Mouse (Mus musculus) gastrocnemius, adult 8-10 months (tissue): ENCODE measurements around the gene Dnmt3b. TPM values are rescaled to one million over a fixed set of nuclear protein-coding genes. Genes with fewer than 3 reads are reported as not detected.

Experiments
- DNase-seq, 2 experiments: peaks; one replicate each; pipeline ENCODE4 v3.0.0; 2022; ENCODE audit warnings: low spot score in 2 of 2
- total RNA-seq, 4 experiments: library from RNA; stranded (reverse); gene quantifications; 2 replicates each; pipeline ENCODE4 v1.2.4; 2022

Dnmt3b gene
- total RNA-seq = under 1 TPM; 0.29 to 0.90 (median 0.49) TPM

GRCm38 (mm10) chr2:153649298-153650013, at the start of gene Dnmt3b:
Gene Dnmt3b, plus strand, starts transcription at chr2:153649450.
- peak; percentile 26 to 30 for DNase-seq

DNA sequence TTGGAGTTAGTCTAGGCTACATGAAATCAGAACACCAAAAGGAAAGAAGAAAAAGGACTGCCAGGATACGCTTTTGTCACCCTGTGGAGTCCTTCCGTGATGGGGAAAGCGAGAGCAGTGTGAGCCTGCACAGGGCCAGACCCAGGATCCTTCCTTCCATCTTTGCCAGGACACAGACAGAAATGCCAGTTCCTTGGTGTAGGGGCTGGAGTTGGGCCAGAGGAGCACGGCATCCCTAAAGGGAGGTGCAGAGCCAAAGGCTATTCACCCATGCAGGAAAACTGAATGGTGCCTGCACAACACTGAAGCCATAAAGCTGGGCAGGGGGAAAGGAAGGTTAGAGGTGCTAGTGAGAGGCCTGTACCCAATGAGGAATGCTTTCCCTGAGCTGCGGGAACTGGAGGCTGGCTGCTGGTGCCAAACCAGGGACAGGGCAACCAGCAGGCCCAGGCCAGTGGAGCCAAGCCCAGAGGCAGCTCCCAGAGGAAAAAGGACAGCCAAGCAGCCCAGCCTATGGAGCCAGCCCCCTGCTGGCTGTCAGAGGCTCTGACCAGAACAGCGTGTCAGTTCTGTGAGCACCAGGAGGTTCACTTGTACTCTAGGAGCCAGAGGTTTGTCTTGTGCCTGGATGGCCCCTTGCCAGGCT, 49.1 kb upstream of the Dnmt3b start:
- DNase-seq = peak; percentile 30 to 45

DNA sequence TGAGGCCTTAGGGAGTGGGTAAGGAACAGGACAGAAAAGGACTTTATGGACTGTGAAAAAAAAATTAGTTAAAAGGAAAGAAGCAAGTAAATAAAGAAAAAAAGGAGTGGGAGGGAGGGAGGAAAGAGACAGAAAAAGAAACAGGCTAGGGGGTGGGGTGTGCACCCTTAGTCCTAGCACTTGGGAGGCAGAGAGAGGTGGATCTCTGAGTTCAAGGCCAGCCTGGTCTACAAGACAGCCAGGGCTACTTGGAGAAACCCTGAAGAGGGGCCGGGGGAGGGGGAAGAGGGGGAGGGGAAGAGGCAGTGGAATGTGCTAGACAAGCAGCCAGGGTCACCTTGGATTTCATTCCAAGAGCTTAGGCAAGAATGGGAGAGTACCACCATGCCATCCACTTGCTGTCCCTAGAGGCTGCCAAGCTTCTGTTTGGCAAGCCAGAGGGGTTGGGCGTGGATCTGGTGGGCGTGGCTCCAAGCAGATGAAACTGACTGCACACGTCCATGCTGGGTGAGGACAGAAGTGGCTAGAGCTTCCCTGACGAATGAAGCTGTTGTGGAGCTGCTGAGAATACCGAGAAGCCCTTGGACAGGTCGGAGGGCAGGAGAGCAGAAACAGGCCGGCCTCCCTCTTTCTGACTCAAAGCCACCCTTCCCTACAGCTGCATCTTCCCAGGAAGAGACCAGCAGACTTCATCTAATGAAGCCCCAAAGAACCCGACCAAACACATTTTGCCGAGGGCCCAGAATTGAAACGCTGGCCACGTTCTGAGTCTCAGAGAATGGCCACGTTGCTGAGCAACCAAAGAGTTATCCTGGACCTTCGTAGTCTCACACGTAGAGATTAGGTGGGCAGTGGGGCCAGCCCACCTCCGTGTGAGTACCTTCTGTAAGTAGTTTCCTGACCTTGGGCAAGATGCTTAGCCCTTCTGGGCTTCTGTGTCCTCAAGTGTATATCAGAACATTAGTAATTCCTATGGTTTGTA, 48.3 kb upstream of the Dnmt3b start:
- peak; percentile 18 to 42 for DNase-seq

GRCm38 (mm10) chr2:153603724-153604123, 45.5 kb upstream of the Dnmt3b start:
- DNase-seq = no peak

DNA sequence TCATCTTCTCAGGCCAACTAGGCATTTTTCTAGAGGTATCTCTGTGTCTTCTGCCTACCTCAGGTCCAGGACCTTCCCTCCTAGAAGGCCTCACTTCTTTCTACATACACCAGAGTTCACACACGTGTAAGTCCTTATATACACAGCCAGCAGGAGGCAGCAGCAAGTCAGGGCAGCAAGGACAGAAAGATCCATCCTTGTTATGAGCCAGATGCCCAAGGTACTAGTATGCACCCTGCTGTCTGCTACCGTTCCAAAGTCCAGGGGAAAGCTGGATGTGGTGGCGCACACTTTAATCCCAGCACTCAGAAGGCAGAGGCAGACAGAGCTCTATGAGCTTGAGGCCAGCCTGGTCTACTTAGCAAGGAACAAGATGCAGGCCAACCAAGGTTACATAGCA, 42.8 kb upstream of the Dnmt3b start:
- no peak for DNase-seq

DNA sequence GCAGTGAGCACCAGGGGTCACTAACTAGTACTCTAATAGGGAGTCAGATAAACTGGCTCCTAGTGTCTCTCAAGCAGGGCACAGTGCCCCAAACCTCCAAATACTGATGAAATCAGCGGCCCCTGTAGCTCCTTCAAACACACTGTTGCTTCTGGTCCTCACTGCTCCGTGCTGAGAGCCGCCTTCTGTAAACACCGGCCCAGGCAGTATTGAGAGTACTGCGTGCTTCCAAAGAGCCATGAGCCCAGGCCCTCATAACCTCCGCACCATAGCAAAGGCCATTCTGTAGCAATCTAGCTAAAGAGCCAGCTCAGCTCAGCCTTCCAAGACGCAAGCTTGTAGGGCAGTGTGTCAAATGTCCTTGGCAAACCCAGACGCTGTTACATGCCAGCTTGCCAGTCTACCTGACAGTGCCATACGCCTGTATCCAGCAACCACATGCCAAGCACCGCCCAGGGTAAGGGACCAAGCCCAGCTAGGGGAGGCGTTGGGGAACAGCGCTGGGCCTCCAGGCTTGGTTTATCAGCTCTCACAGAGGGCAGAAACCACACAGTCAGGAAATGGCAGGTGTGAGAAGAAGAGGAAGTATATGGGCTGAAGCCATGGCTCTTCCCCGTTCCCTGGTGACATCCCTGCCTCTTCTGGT, 41.3 kb upstream of the Dnmt3b start:
- DNase-seq = peak; percentile 73 to 80

DNA sequence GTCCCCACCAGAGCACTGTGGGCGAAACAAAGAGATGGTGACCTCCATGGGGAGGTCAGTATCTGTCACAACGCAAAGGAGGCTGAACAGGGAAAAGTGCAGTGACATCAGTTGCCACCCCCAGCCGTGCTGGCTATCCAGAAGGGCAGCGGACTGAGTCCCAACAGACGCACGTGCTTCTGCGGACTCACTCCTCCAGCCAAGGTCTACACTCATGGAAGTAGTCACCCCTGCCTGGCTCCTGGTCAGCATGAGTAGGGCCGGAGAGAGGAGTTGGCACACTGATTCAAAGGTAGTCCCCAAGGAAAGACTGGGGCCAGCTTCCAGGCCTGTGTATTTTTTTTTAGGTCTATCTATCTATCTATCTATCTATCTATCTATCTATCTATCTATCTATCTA, 40.2 kb upstream of the Dnmt3b start:
- DNase-seq = no peak

DNA sequence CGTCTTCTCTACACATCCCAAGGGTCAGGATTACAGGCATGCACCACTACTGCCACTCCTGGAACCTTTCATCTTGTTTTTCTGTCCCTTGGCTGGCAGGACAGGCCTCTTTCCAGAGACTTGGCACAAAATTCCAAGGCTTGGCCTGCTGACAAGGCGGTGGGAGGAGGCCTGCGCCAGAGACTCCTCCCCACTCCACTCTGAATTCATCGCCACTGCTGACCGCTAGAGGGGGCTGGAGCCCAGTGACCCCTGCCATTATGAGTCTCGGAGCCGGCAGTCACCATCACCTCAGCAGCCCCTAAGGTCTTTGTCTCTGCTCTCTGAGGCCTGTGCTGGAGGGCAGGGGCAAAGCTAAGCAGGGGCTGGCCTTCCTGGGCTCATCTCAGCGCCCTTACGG, 39.7 kb upstream of the Dnmt3b start:
- DNase-seq = peak; percentile 66 to 74

DNA sequence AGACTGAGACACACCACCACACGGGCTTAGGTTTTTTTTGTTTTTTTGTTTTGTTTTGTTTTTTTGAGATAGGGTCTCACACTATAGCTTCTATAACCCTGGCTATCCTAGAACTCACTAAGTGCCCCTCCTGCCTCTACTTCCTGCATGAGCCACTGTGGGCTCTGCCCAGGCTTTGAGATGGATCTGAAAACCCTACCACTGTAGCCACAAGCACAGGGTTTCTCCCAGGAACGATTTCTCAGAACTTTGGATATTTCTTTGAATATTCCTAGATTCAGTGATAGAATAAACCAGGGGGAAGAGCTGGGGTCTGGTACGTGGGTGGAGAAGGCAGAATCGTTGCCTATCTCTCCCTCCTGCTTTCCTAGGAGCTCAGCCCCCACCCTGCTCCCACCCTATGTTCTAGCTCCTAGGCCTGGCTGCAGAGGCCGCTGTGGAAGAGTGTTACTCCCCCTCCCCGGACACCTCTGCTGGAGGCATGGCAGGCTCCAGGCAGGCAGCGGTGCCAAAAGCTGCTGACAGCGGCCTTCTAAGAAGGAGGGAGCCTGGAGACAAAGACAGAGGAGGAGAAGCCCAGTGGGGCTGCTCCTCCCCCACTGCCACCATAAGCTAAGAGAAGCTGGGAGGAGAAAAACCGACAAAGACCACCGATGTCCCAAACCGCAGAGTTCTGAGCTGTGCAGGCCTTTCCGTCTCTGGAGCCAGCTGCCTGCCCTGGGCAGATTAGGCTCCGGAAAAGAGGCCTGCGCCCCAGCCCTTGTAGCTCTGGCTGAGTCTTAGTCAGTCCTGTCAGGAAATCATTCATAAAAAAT, 38.6 kb upstream of the Dnmt3b start:
- DNase-seq = no peak

- DNase-seq = no peak
Measured at GRCm38 (mm10) chr2:153611241-153611630, 38.0 kb upstream of the Dnmt3b start.

- DNase-seq = no peak
Measured at GRCm38 (mm10) chr2:153611743-153612142, 37.5 kb upstream of the Dnmt3b start.

- DNase-seq = no peak
Measured at GRCm38 (mm10) chr2:153612594-153613281, 36.5 kb upstream of the Dnmt3b start.

DNA sequence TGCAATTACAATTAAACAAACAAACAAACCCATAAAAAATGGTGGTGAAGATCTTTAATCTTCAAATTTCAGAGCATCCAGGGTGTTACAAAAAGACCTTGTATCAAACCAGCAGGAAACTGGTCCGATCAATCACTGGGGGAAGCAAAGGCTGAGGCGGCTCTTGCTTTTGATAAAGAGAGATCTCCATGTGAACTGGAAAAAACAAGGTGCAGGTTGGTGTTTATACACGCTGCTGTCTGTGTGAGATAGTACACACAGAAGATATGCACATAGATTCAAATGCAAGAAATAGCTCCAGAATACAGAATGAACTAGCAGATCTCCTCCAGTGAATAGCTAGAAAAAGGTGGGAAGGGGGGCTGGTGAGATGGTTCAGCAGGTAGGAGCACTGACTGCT, 32.4 kb upstream of the Dnmt3b start:
- no peak for DNase-seq

GRCm38 (mm10) chr2:153618439-153618838, 30.8 kb upstream of the Dnmt3b start:
- no peak for DNase-seq

- no peak for DNase-seq
Measured at GRCm38 (mm10) chr2:153618889-153619288, 30.4 kb upstream of the Dnmt3b start.

GRCm38 (mm10) chr2:153622449-153622848, 26.8 kb upstream of the Dnmt3b start:
- no peak for DNase-seq

DNA sequence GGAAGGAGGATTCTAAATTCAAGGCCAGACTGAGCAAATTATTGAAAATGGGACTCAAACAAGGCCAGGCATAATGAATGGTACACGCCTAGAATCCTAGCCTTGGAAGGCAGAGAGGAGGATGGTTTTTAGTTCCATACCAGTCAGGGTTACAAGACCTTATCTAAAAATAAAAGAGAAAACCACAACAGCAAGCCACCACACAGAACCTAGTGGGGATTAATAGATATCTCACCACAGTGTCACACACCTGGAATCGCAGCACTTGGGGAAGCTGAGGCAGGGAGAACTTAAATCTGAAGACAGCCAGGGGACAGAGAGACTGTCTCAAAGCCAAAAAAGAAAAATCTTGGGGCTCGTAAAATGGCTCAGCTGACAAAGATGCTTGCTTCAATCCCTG, 18.3 kb upstream of the Dnmt3b start:
- no peak for DNase-seq

DNA sequence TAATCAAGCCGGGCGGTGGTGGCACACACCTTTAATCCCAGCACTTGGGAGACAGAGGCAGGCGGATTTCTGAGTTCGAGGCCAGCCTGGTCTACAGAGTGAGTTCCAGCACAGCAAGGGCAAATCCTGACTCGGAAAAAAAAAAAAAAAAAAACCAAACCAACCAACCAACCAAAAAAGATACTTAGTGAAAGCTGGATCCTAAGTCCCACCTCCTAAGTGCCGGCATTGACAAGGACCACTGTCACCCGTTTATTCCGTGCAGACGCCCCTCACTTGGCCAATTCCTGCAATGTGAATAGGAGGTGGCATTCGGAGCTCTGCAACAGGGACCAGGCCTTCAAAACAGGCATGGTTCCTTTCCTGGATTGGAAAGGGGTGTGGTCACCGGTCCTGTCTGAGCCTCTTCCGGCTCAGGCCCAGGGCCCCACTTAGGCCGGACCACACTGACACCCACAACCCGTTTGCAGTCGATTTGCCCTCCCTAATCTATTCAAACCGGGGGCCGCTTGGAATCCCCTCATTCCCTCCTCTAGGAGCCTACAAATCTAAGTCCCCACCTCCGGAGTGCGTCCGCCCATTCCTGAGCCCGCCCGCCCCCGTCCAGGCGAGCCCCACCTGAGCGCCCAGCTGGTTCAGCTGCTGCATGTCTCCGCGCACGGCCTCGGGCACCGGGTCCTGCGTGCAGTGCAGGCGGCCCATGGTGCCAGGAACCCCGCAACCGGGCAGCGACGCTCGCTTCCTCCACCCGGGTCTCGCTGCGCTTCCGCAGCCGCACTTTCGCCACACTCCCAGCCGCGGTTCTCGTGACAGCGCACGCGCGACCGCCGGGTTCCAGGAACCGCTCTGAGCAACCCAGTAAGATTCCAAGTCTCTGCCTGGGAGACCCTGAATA, 17.0 kb upstream of the Dnmt3b start, which contains the start of gene Commd7:
Gene Commd7 (minus strand): TSS at position 806 of the 895 bp plus-strand sequence.
- peak; percentile 69 to 72 for DNase-seq

GRCm38 (mm10) chr2:153632871-153633226, 16.4 kb upstream of the Dnmt3b start:
- DNase-seq = no peak
